Mouse (Mus musculus) heart, postnatal 4 days (tissue): ENCODE measurements around the gene Coasy. TPM values are rescaled to one million over a fixed set of nuclear protein-coding genes. Genes with fewer than 3 reads are reported as not detected.

Experiments used
- DNase-seq: peaks from one replicate; pipeline ENCODE4 v3.0.0; 2021
- total RNA-seq, 2 experiments: library from RNA; stranded (reverse); gene quantifications; 2 replicates each; pipeline ENCODE4 v1.2.3; 2021

Coasy gene
- total RNA-seq, 2 experiments from 2014 or later, result 15.4 to 16.2 TPM

GRCm38 (mm10) chr11:101062971-101063675, 19.2 kb upstream of the Coasy start:
- no peak for DNase-seq

- peak; percentile 85 for DNase-seq
These were observed 18.6 kb upstream of the Coasy start for GRCm38 (mm10) chr11:101063676-101064327.

GRCm38 (mm10) chr11:101064462-101064861, 17.9 kb upstream of the Coasy start:
- DNase-seq, result no peak

- DNase-seq, result no peak
These were observed 17.4 kb upstream of the Coasy start for GRCm38 (mm10) chr11:101065002-101065401.

- peak; percentile 92 for DNase-seq
These were observed 15.6 kb upstream of the Coasy start for GRCm38 (mm10) chr11:101066549-101067412.

GRCm38 (mm10) chr11:101069391-101070188, 12.8 kb upstream of the Coasy start, which contains the start of gene Naglu:
Gene Naglu (plus strand): TSS chr11:101070012.
- peak; percentile 96 for DNase-seq

- no peak for DNase-seq
These were observed 12.2 kb upstream of the Coasy start for GRCm38 (mm10) chr11:101070189-101070527.

- no peak for DNase-seq
These were observed 11.4 kb upstream of the Coasy start for GRCm38 (mm10) chr11:101070987-101071386.

- DNase-seq, result no peak
These were observed 10.4 kb upstream of the Coasy start for GRCm38 (mm10) chr11:101071810-101072428.

GRCm38 (mm10) chr11:101078121-101078520, 4.2 kb upstream of the Coasy start, which contains the start of gene Hsd17b1:
Gene Hsd17b1 (plus strand): TSS chr11:101078411.
- DNase-seq, result no peak

GRCm38 (mm10) chr11:101079746-101080145, 2.6 kb upstream of the Coasy start:
- DNase-seq, result no peak

- DNase-seq, result no peak
These were observed 1.9 kb upstream of the Coasy start for GRCm38 (mm10) chr11:101080421-101080820.

GRCm38 (mm10) chr11:101081659-101082058, 706 bp upstream of the Coasy start:
- no peak for DNase-seq

GRCm38 (mm10) chr11:101083083-101083697, 825 bp downstream of the Coasy start:
- DNase-seq, result no peak

GRCm38 (mm10) chr11:101084246-101084645, 1.9 kb downstream of the Coasy start:
- DNase-seq, result no peak

- DNase-seq, result no peak
These were observed 2.4 kb downstream of the Coasy start for GRCm38 (mm10) chr11:101084811-101085210.

- no peak for DNase-seq
These were observed 3.4 kb downstream of the Coasy start for GRCm38 (mm10) chr11:101085617-101086322.

- DNase-seq, result no peak
These were observed 3.9 kb downstream of the Coasy start for GRCm38 (mm10) chr11:101086323-101086674.

GRCm38 (mm10) chr11:101086756-101087681, 4.7 kb downstream of the Coasy start, which contains the start of gene Mlx:
Gene Mlx (plus strand): TSS chr11:101087277.
- peak; percentile 91 for DNase-seq
